Mouse (Mus musculus) adrenal gland, adult 8-10 months (tissue): Measurements from ENCODE around the gene Asb6. TPM values are rescaled to one million over a fixed set of nuclear protein-coding genes. Genes with fewer than 3 reads are reported as not detected.

Experiments
- DNase-seq: peaks from one replicate; pipeline ENCODE4 v3.0.0; 2022
- total RNA-seq, 4 experiments: library from RNA; stranded (reverse); gene quantifications; 2 replicates each; pipeline ENCODE4 v1.2.4; 2022

Gene Asb6
- total RNA-seq, 4 experiments from 2014 or later, result 32.9 to 41.3 (median 33.4) TPM

DNA sequence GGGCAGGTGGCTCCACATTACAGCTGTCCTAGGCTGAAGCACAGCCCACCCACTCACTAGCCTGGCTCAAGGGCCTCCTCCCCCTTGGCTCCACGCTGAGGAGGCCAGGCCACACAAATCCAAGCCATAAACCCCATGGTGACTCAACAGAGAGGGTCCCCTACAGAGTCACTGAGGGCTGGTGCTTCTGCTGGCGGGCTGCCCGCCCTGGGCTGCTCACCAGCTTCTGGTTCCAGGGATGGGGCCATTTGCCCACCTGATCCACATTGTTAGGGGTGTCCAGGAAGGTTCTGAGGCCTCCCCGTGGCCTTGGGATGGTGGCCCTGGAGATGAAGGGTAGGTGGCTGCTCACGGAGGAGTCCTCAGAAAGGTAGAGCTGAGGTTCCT is 34.3 kb downstream of the Asb6 start:
- DNase-seq, result no peak

DNA sequence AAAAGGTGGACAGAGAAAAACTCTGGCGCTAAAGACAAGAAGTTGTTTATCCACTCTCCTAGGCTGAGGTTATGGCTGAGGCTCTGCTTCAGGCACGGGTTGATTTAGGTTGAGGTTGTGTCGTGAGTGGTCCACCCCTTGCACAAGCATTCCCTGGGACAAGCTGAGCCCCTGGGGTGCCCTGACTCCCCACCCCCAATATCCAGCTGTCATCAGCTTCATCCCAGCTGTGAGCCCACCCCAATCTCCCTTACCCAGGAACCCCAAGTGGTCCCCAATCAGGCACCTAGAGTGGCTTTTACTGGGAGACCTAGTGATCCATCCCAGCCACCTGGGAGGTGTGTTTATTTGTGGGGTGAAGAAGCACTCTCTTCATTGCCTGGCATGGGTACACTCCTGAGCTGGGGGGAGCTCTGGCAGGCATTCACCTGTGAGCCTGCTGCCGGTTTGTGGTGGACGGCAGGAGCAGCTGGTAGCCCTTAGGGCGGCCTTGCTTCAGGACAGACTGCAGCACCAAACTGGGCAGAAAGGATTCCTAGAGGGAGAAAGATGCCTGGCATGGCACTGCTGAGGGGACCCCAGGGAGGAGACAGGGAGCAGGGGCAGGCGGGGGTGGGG is 34.8 kb downstream of the Asb6 start:
- no peak for DNase-seq

DNA sequence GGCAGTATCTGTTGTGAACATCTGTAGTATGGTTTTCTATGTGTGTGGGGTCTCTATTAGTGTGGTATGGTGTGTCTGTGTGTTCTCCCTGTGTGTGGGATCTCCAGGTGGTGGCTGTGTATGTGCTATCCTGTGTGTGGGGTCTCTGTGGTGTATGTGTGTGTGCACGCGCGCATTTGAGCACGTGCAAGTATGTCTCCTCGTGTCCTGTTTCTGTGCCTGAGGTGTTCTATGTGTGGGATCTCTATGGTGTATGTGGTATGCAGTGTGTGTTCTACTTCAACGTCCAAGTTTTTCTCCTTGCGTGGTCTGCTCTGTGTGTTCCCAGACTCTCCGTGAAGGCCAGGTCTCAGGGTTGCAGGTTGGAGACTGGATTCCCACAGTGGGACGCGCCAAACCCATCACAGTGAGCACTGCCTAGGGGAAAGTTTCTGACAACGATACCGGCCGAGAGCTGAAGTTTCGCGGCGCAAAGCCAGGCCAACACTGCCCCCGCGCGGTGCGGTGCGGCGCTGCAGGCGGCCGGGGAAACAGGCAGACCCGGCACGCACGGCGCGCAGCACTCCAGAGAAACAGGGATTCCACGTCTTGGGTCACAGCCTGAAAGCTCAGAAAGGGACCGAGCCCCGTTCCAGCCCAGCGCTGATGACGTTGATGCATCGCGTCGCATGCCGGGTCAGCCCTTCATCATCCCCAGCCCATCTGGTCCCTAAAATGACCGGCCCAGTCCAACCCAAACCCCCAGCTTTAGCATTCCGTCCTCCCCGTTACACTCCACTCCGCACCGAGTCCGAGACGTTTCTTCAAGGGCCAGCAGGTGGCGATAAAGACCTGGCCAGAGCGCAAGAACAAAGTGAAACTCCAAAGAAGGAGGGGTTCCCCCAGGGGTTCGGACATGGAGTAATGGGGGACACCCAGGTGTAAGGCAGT is 35.7 kb downstream of the Asb6 start:
- peak; percentile 87 for DNase-seq

DNA sequence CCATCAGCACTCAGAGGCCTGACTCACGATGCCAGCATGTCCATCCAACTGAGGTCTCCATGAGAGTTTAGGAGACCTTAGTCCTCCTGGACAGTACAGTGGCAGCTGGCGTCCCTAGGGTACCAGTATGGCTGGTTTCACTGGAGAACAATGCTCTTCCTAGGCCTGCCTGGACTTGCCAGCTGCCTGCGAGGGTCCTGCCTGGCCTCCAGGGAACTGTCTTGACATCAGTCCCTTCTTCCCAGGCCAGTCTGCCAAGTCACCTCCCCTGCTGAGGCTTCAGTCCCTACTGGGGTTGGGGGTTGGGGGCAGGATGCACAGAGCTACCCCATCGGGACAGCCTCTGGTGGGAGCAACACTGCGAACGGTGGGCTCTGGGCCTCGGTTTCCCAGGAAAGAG is 38.1 kb downstream of the Asb6 start:
- DNase-seq, result no peak

DNA sequence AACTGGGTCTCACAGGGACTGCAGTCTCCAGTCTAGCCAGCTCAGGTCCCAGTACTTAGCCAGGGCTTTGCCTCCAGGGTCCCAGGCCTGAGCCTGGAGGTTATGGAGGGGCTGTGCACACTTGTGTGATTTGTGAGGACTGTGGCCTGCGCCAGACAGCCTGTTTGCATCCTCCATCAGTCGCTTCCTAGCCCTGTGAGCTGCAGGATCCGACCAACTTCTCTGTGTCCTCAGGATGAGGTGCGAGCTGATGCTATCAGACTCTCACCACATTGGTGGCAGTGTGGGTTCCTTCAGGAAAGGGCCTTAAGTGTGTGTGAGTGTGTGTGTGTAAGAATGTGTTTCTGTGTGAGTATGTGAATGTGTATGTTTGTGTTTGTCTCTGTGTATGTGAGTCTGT is 42.7 kb downstream of the Asb6 start:
- no peak for DNase-seq

DNA sequence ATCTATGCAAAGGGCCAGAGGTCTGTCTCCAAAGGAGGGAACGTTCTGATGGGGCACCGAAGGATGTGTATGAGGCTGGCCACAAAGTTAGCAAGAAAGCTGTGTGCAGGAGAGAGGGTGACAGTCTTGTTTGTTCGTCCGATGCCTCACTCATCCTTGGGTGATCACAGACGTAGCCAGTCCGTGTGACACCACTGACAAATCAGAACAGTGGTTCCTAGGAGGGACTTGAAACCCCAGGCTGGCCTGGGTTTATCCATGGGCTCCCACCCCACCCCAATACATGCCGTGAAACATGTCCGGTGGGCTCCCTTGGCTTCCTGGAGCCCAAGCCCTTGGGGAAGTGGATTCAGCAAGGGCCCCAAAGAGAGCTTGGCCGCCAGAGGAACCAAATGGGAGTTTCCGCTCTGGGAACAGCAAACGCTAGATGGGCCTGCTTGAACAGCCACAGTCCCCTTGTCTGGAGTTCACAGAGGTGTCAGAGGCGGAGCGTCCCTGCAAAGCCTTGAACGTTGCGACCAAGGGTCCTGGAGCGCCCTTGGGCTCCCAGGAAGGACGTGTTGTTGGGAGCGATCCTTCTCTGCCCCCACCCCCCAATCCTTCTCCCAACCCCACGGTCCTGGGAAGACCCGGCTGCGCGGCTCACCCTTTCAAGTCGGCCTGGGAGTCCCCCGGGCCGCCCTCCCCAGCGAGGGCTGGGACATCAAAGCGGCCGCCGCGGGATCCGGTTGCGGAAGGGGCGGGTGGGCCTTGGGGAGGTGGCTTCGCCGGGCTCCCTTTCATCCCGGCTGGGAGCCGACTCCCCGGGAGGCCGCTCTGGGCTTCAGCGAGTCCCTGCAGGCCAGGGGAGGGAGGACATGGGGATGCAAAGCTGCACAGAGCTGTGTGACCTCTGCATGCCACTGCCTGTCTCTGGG is 45.8 kb downstream of the Asb6 start:
- peak; percentile 74 for DNase-seq

DNA sequence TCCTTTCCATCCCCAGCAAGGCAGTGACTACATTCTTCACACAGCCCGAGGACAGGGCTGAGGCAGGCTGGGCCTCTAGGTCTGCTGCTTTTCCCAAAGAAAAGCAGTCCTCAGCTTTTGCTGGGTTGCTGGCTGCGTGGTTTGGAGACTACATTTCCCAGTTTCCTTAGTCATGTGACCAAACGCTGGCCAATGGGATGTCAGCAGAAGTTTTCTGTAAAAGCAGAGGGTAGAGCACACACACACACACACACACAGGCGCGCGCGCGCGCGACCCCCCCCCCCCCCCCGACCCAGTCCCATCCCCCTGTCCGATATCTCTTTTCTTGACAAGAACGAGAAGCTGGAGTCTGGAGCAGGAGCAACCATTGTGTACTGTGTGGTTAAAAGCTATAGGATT is 46.8 kb downstream of the Asb6 start:
- peak; percentile 66 for DNase-seq

DNA sequence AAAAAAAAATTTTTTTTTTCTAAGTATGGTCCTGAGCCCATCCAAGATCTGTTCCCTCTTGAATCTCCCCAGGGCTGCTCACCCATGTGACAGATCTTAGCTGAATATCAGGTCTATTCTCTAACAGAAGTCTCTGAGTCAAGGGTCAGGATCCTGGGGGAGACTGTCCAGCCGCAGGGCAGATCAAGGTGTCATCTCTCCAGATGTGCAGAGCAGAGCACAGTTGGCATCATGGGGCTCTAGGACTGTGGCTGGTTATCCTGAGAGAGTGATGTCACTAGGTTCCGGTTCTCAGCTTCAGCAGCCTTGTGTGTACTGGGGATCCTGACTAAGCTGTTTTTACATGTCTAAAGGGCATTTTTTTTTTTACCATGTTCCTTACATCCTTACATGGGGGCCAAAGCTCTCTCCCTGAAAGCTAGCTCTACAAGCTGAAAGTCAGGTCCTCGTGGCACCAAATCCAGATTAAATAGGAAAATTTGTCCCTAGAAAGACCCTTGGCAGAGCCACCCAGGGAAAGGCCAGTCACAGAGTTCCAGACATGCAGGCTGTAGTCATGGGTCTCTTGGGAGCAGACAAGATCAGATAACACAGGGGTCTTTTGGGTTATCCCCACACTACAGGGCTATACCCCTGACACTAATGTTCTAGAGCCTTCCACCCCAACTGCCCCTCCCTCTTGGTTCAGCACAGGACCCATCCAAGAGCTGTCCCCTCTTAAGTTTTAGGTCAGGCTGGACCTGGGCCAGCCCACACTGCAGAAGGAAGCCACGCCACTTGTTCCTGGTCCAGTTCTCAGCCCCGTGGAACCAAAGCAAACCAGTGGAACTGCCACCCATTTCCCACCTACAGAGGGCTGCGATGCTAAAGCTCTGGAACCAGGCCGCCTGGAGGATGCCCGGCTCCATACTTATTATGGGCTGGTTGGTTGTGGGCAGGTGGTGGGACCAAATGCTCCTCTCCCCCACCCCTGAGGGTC is 47.5 kb downstream of the Asb6 start:
- DNase-seq, result no peak

DNA sequence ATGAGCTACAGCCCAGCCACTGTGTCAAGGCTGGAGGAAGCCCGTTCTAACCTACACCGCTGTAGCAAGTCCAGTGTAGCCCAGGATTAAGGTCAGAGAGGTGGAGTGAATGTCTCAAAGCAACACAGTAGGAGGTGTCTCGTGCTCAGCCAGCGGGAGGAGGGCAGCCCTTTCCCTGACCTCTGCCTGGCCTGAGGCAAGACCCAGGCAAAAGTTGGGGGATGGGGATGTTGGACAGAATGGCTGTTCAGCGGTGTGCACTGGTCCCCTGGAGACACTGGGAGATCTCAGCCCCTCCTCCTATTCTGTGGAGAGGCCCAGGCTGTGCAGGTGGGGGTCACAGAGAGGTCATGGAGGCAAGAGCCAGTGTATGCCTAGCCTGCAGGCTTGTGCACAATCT is 50.9 kb downstream of the Asb6 start:
- no peak for DNase-seq

DNA sequence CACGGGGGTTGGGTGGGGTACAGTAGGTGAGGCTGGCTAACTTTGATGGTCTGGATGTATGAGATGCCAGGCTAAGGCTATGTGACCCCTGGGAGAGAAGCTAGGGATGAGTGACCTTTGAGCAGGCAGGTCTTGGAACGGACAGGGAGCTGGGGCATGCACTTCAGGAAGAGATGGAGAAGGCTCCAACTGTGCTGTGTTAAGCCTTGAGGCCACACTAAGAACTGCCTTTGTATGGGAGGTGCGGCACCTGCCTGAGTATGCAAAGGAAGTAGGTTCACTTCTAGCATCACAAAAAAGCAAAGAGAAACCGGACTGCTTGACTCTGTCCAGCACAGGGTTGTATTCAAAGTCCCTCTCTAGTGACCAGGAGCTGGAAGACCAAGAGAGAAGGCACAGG is 51.9 kb downstream of the Asb6 start:
- no peak for DNase-seq

DNA sequence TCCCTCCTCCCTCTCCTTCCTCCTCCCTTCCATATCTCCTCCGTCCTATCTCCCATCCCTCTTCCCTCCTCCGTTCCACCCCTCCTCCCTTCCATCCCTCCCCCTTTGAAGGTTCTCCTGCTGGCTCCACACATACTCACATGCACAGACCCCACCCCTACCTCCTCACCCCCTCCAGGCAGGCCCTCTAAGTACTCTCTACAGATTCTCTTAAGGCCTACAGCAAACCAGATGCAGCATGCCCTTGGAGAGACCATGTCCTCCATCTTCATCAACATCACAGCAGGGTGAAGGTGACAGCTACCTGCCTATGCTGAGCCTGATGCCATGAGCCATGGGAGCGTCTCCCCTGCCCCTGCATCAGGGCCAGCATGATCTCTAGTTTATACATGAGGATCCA is 52.9 kb downstream of the Asb6 start:
- DNase-seq, result no peak

DNA sequence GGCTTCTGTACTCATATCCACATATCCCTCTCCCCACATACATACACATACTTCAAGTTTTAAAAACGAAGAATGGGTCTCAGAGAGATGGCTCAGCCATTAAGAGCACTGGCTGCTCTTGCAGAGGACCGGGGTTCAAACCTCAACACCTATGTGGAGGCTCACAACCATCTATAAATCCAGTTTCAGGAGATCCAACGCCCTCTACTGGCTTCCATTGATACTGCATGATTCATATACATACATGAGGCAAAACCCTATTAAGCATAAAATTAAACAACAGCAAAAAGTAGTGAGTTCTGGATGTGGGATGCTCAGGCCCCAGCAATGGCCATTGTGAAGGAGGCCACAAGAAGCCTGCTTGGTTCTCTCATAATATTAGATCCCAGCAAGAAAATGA is 54.2 kb downstream of the Asb6 start:
- no peak for DNase-seq

DNA sequence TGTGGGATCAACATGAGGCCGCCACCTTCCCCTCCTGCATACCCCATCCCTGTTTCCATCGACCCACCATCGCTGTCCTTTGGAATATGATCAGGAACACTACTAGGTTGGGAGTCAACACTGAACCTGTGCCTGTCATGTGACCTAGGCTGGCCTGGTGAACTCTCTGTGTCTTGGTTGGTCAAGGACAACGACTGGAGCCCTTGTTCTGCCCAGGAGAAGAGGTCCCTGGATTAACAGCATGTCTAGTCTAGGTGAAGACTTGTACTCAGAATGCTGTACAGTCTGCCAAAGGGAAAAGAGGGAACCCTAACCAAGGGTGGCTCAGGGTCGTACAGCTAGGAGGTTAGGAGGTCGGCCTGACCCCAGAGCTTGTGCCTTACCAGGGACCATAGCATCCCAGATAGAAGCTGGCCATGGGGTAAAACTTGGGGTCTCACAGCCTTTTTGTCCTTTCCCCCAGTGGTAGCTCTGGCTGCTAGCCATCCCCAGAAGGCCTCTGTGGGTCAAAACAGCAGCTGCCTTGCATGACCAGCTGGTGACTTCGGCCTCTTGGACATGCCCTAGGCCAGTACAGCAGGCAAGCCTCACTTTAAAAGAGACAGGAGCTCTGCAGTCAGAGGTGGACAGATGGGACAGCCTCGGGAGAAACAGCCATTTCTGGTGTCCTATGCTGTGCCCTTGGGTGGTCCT is 56.7 kb downstream of the Asb6 start:
- no peak for DNase-seq

Other genes starting within 250 kb of the Asb6 start
- 1 to 10 TPM in 3 of 4 experiments, under 1 TPM in 1; 0.81 to 7.0 (median 4.1) TPM for gene Cstad, start 235.3 kb downstream of the Asb6 start, total RNA-seq
- gene 1700001O22Rik, start 26.7 kb downstream of the Asb6 start, total RNA-seq, result 1 to 10 TPM; 3.6 to 6.2 (median 5.7) TPM
- gene Ntmt1, start 22.5 kb downstream of the Asb6 start, total RNA-seq, result 10 to 100 TPM; 40.1 to 77.8 (median 49.1) TPM
- gene Prrx2, start 4.6 kb upstream of the Asb6 start, total RNA-seq, result 1 to 10 TPM in 2 of 4 experiments, under 1 TPM in 2; 0.59 to 2.2 (median 1.3) TPM
- 10 to 100 TPM; 18.6 to 50.4 (median 35.4) TPM for gene Ptges, start 99.5 kb upstream of the Asb6 start, total RNA-seq
- gene Tor1b, start 122.6 kb upstream of the Asb6 start, total RNA-seq, result 10 to 100 TPM; 60.4 to 66.7 (median 65.7) TPM
- gene Tor1a, start 137.6 kb upstream of the Asb6 start, total RNA-seq, result 10 to 100 TPM; 32.6 to 42.3 (median 37.4) TPM
- gene BC005624, start 151.9 kb upstream of the Asb6 start, total RNA-seq, result 10 to 100 TPM; 47.0 to 55.8 (median 53.3) TPM
- 10 to 100 TPM; 32.6 to 45.6 (median 42.3) TPM for gene Usp20, start 151.9 kb upstream of the Asb6 start, total RNA-seq